Mouse (Mus musculus): Measurements from ENCODE around the gene Xiap.

Gene Xiap

DNA sequence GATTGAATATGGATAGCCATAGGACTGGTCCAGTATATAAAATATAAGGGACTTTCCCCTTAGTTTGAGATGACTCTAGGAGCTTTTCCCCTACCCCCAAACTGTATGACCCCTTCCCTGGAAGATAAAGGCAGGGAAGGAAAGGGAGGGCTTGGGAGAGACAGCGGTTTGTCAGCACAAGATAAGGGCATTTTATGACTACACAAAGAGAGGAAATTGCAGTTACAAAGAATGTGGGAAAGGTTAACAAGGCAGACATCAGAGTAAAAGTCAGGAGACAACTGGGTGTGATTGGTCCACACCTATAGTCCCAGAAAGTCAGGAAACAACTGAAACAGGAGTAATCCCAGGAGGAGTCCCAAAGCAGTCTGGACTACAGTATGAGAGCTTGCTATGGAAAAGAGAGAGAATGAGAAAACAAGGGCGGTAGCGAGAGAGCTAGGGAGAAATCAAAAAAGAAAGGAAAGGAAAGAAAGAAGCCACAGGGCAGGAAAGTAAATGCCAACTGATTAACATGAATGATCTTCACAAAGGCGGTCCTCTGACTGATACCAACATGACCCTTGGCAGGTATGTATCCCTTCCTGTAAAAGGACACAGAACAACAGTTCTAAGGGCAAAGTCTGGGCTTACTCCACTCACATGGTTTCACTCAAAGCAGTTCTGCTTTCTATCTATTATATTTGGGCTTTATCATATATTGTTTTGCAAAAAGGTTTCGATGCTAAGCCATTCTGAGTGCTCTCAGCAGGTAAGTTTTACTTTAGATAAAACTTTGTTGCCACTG, at the start of gene Xiap:
Gene Xiap (plus strand): TSS at position 398 of the 787 bp plus-strand sequence.
- in situ Hi-C loops (cut with MboI; ENCODE audit: low pct_unique_long_range_greater_than_20kb in 1 of 2, low sequenced_read_pairs in 2 of 2, unreplicated experiment in 1 of 2), result no loop called here

GRCm38 (mm10) chrX:42012677-42013208, 46.7 kb upstream of the Xiap start:
- in situ Hi-C loops (cut with MboI; ENCODE audit: low pct_unique_long_range_greater_than_20kb in 1 of 2, low sequenced_read_pairs in 2 of 2, unreplicated experiment in 1 of 2), result no loop called here

DNA sequence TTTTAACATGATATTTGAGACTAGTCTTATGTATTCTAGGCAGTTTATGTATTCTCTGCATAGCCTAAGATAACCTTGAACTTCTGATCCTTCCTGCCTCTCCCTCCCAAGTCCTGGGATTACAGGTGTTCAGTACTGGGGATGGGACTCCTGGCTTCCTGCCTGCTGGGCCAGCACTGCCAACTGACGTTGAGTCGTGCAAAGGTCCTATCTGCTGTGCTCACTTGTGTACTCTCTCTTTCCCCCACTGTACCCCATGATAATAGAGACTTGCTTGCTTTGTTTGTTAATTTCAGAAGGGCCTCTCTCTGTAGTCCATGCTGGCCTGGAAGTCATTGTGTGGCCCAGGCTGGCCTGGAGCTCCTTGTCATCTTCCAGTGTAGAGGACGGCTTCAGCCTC, 45.7 kb upstream of the Xiap start:
- in situ Hi-C loops (cut with MboI; ENCODE audit: low pct_unique_long_range_greater_than_20kb in 1 of 2, low sequenced_read_pairs in 2 of 2, unreplicated experiment in 1 of 2), result no loop called here

DNA sequence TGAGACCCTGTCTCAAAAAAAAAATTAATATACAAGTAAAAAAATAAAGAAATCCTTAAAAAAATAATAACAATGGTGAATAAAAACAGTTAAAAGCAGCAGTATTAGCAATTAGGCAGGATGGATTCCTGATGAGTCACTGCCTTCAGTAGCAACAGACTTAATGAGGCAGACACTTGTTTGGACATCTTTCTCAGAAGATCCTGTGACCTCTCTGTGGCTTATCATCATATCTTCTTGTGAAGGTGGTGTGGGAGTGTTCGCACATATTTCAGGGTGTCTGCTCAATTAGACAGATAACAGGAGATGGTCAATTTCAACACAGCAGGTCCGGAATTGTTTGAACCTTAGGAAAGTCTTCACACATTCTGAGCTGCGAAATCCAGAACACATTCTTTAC, 45.0 kb upstream of the Xiap start:
- in situ Hi-C loops (cut with MboI; ENCODE audit: low pct_unique_long_range_greater_than_20kb in 1 of 2, low sequenced_read_pairs in 2 of 2, unreplicated experiment in 1 of 2), result no loop called here

GRCm38 (mm10) chrX:42018030-42018429, 41.4 kb upstream of the Xiap start:
- in situ Hi-C loops (cut with MboI; ENCODE audit: low pct_unique_long_range_greater_than_20kb in 1 of 2, low sequenced_read_pairs in 2 of 2, unreplicated experiment in 1 of 2), result no loop called here

GRCm38 (mm10) chrX:42019441-42019840, 40.0 kb upstream of the Xiap start:
- in situ Hi-C loops (cut with MboI; ENCODE audit: low pct_unique_long_range_greater_than_20kb in 1 of 2, low sequenced_read_pairs in 2 of 2, unreplicated experiment in 1 of 2), result no loop called here

- in situ Hi-C loops (cut with MboI; ENCODE audit: low pct_unique_long_range_greater_than_20kb in 1 of 2, low sequenced_read_pairs in 2 of 2, unreplicated experiment in 1 of 2), result loop anchor here (25.0 kb wide), 1 partner anchor 486 kb away; the partner anchor contains the start of gene Sh2d1a (in 2 of the 2)
Observed at GRCm38 (mm10) chrX:42025802-42026440, 33.6 kb upstream of the Xiap start.

DNA sequence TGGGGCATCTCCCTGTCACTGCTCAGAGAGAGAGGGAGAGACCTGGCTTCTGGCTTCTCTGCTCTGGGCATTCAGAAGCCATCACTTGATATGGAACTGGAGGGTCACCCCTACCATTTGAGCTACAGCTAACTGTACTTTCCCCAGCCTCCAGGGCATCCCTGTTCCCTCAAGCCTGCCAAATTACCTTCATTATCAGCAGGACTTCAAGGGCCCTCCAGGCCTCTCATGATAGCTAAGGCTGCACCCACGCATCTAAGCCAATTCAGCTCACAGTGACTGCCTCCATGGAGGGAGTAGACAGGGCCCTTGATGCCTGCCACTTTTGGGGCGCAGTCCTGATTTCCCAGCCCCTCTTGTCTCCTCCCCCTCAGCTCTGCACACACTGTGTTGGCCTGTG, 32.5 kb upstream of the Xiap start:
- in situ Hi-C loops (cut with MboI; ENCODE audit: low pct_unique_long_range_greater_than_20kb in 1 of 2, low sequenced_read_pairs in 2 of 2, unreplicated experiment in 1 of 2), result loop anchor here (25.0 kb wide), 1 partner anchor 485 kb away; the partner anchor contains the start of gene Sh2d1a (in 2 of the 2)

- in situ Hi-C loops (cut with MboI; ENCODE audit: low pct_unique_long_range_greater_than_20kb in 1 of 2, low sequenced_read_pairs in 2 of 2, unreplicated experiment in 1 of 2), result loop anchor here (25.0 kb wide), 1 partner anchor 479 kb away; the partner anchor contains the start of gene Sh2d1a (in 2 of the 2)
Observed at GRCm38 (mm10) chrX:42033111-42033693, 26.3 kb upstream of the Xiap start.

DNA sequence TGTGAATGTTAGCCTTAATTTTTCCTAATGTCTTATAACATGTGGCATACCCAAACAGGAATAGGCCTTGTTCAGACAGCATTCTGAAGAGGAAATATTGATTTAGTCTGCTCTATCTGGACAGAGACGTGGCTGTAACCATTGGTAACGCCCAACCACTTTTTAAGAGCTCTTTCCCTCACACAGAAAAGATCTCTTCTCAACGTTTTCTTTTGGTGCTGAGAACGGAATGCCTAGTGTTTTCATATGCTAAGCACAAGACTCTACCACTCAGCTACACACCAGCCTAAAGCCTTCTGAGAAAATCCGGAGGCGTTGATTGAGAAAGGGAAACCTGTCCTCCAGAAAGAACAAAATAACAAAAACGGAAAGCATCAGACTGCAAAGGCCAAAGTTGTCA, 25.6 kb upstream of the Xiap start:
- in situ Hi-C loops (cut with MboI; ENCODE audit: low pct_unique_long_range_greater_than_20kb in 1 of 2, low sequenced_read_pairs in 2 of 2, unreplicated experiment in 1 of 2), result loop anchor here (25.0 kb wide), 1 partner anchor 478 kb away; the partner anchor contains the start of gene Sh2d1a (in 2 of the 2)

- in situ Hi-C loops (cut with MboI; ENCODE audit: low pct_unique_long_range_greater_than_20kb in 1 of 2, low sequenced_read_pairs in 2 of 2, unreplicated experiment in 1 of 2), result loop anchor here (25.0 kb wide), 1 partner anchor 473 kb away; the partner anchor contains the start of gene Sh2d1a (in 2 of the 2)
Observed at GRCm38 (mm10) chrX:42039481-42039880, 20.0 kb upstream of the Xiap start.

- in situ Hi-C loops (cut with MboI; ENCODE audit: low pct_unique_long_range_greater_than_20kb in 1 of 2, low sequenced_read_pairs in 2 of 2, unreplicated experiment in 1 of 2), result loop anchor here (25.0 kb wide), 1 partner anchor 467 kb away; the partner anchor contains the start of gene Sh2d1a (in 2 of the 2)
Observed at GRCm38 (mm10) chrX:42044935-42045334, 14.5 kb upstream of the Xiap start.

- in situ Hi-C loops (cut with MboI; ENCODE audit: low pct_unique_long_range_greater_than_20kb in 1 of 2, low sequenced_read_pairs in 2 of 2, unreplicated experiment in 1 of 2), result no loop called here
Observed at GRCm38 (mm10) chrX:42050652-42051643, 8.5 kb upstream of the Xiap start.

GRCm38 (mm10) chrX:42057012-42057411, 2.5 kb upstream of the Xiap start:
- in situ Hi-C loops (cut with MboI; ENCODE audit: low pct_unique_long_range_greater_than_20kb in 1 of 2, low sequenced_read_pairs in 2 of 2, unreplicated experiment in 1 of 2), result no loop called here

- in situ Hi-C loops (cut with MboI; ENCODE audit: low pct_unique_long_range_greater_than_20kb in 1 of 2, low sequenced_read_pairs in 2 of 2, unreplicated experiment in 1 of 2), result no loop called here
Observed at GRCm38 (mm10) chrX:42057873-42058272, 1.6 kb upstream of the Xiap start.

- in situ Hi-C loops (cut with MboI; ENCODE audit: low pct_unique_long_range_greater_than_20kb in 1 of 2, low sequenced_read_pairs in 2 of 2, unreplicated experiment in 1 of 2), result no loop called here
Observed at GRCm38 (mm10) chrX:42063621-42064020, 4.1 kb downstream of the Xiap start.

DNA sequence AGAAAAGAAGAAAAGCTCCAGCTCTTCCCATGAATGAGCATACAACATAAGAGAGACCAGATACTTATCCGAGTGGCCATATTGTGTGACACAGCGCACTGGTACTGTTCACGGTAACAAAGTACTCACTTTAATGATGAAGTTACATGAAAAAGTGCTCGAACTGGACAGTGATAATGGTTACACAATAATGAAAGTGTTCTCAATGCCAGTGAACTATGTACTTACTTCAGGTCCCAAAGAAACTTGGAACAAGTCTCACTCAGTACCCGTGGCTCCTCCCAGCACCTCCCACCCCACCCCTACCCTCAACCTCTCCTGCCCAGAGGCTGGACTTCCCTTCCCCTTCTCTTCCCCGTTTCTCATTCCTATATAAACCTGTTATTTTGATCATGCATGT, 5.6 kb downstream of the Xiap start:
- in situ Hi-C loops (cut with MboI; ENCODE audit: low pct_unique_long_range_greater_than_20kb in 1 of 2, low sequenced_read_pairs in 2 of 2, unreplicated experiment in 1 of 2), result no loop called here

GRCm38 (mm10) chrX:42066771-42067170, 7.3 kb downstream of the Xiap start:
- in situ Hi-C loops (cut with MboI; ENCODE audit: low pct_unique_long_range_greater_than_20kb in 1 of 2, low sequenced_read_pairs in 2 of 2, unreplicated experiment in 1 of 2), result no loop called here
